Mouse (Mus musculus): ENCODE results near the gene Pcnx4.

The Pcnx4 gene

GRCm38 (mm10) chr12:72612053-72612452 lies 75.9 kb downstream of the Pcnx4 start:
- DNase-seq = no peak

GRCm38 (mm10) chr12:72620856-72621255 lies 84.7 kb downstream of the Pcnx4 start:
- no peak for DNase-seq

- no peak for DNase-seq
These were observed 85.3 kb downstream of the Pcnx4 start for GRCm38 (mm10) chr12:72621441-72621840.

GRCm38 (mm10) chr12:72622853-72623496 lies 86.8 kb downstream of the Pcnx4 start:
- no peak for DNase-seq

- DNase-seq = no peak
These were observed 92.6 kb downstream of the Pcnx4 start for GRCm38 (mm10) chr12:72628751-72629150.
